Mouse (Mus musculus): ENCODE measurements around the gene Osgin1.

DNA sequence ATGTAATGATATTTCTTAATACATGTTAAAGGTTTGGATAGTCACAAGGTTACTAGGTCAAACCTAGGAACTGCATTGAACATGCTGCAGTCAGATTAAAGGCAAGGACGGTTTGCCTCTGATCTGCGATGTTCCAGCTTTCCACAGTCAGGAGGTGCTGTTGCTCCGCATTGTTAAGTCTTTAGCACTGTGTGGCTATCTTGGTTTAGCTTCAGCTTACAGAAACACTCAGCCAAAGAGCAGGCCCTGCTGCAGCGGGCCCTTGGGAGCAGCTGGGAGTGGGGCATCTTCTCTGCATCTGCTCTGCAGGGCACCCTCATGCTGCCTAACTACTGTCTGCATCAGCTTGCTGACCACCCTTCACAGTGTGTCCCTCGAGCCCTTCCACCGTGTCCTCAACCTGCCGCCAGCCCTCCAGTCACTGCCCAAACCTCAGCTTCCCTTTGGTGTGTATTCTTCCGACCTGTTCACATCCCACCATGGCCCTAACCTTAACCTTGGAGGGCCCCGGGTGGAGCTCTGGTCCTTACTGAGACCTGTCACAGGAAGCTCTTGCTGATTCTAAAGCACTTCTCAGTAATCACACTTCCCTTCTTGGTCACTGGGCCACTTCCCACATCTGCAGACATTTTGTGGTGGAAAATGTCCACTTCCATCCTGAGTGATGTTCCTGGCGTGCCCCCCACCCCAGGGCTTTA, 21.7 kb upstream of the Osgin1 start:
- TF ChIP-seq CTCF (IDR thresholded peaks at IDR 0.05; ENCODE audit: low read depth, low read length) (no peak), POLR2A (IDR thresholded peaks at IDR 0.05; ENCODE audit: borderline replicate concordance, low read depth, low read length) (no peak)

All from bone marrow macrophage, adult 2 months (primary cell).